Mouse (Mus musculus) lung, embryonic 16.5 days (tissue): ENCODE measurements around the gene Capn12. TPM values are rescaled to one million over a fixed set of nuclear protein-coding genes. Genes with fewer than 3 reads are reported as not detected.
"Not testable (repeated sequence)": the region's sequence is repeated elsewhere in the genome, so short reads cannot be mapped to it uniquely, and the experiment has no call there.

Source experiments
- ATAC-seq: fragments of 200-750 bp; cut with Nextera tagmentation; 2 replicates; pipeline ENCODE4 v1.8.0; 2017; ENCODE audit warnings: low read depth, mild to moderate bottlenecking, moderate library complexity
- H3K27ac ChIP-seq: fragments of 300-500 bp; sonication (generic); 2 replicates; pipeline ENCODE4 v1.5.1; 2014; ENCODE audit warnings: mild to moderate bottlenecking, control low read depth, low read length
- H3K27me3 ChIP-seq: fragments of 300-500 bp; sonication (generic); 2 replicates; pipeline ENCODE4 v1.6.1; 2014; ENCODE audit warnings: low read depth, low read length, mixed read lengths; ENCODE audit not compliant: control insufficient read depth, insufficient read depth
- H3K36me3 ChIP-seq: fragments of 300-500 bp; sonication (generic); 2 replicates; pipeline ENCODE4 v1.6.1; 2014; ENCODE audit warnings: low read length; ENCODE audit not compliant: control insufficient read depth, insufficient read depth
- H3K4me1 ChIP-seq: fragments of 300-500 bp; sonication (generic); replicated peaks from 2 replicates; pipeline ENCODE4 v1.6.1; 2014; ENCODE audit warnings: low read length, mixed read lengths; ENCODE audit not compliant: control insufficient read depth, insufficient read depth
- H3K4me2 ChIP-seq: fragments of 300-500 bp; sonication (generic); 2 replicates; pipeline ENCODE4 v1.6.1; 2014; ENCODE audit warnings: low read depth, low read length, control low read depth
- H3K4me3 ChIP-seq: fragments of 300-500 bp; sonication (generic); 2 replicates; pipeline ENCODE4 v1.5.1; 2014; ENCODE audit warnings: mild to moderate bottlenecking, low read length, control low read depth
- H3K9ac ChIP-seq: fragments of 300-500 bp; sonication (generic); 2 replicates; pipeline ENCODE4 v1.6.1; 2014; ENCODE audit warnings: low read length, control low read depth
- H3K9me3 ChIP-seq: fragments of 300-500 bp; sonication (generic); 2 replicates; pipeline ENCODE4 v1.6.1; 2016; ENCODE audit warnings: low read length; ENCODE audit not compliant: control insufficient read depth
- WGBS: fragments of 180-500 bp; shearing (Covaris S2); extraction: QIAGEN DNeasy Blood & Tissue Kit; methylation state at CpG from one replicate; pipeline ENCODE4 v1.1.7; 2014; 5-methylcytosine and 5-hydroxymethylcytosine counted together
- polyA plus RNA-seq: library from polyadenylated mRNA; unstranded; fragments of >200 nt; fragmentation: Nextera tagmentation; extraction: Ambion mirVana; gene quantifications from 2 replicates; pipeline ENCODE4 v1.2.1, GENCODE M21; 2015

Capn12 gene
- polyA plus RNA-seq, 1 experiment from 2014 or later, result 0.49 TPM

- H3K4me3 ChIP-seq, result no peak overlapping the region
- H3K4me1 ChIP-seq, result peaks cover 6% of the 10 kb centered on the region
Measured at GRCm38 (mm10) chr7:28860898-28861297, 20.3 kb upstream of the Capn12 start.

GRCm38 (mm10) chr7:28862817-28863499, 18.3 kb upstream of the Capn12 start:
- Histone ChIP-seq H3K27me3 (no peaks in the 10 kb centered on the region), H3K9me3 (no peaks in the 10 kb centered on the region), H3K4me2 (no peak overlapping the region), H3K4me1 (peaks cover 13% of the 10 kb centered on the region), H3K27ac (no peak overlapping the region), H3K9ac (no peak overlapping the region), H3K4me3 (no peak overlapping the region), H3K36me3 (no peaks in the 10 kb centered on the region)
- 72% methylated on average over 15 of the region's 15 CpGs for WGBS
- ATAC-seq, result no peak

More at GRCm38 (mm10) chr7:28860898-28861297, 20.3 kb upstream of the Capn12 start:
- WGBS, result 89% methylated on average over 6 of the region's 6 CpGs
- Histone ChIP-seq H3K27me3 (no peaks in the 10 kb centered on the region), H3K27ac (no peak overlapping the region), H3K4me2 (no peak overlapping the region), H3K9ac (no peak overlapping the region), H3K36me3 (no peaks in the 10 kb centered on the region), H3K9me3 (no peaks in the 10 kb centered on the region)
- no peak for ATAC-seq

- Histone ChIP-seq H3K9ac (no peak within 1 kb of the TSS), H3K4me2 (no peak within 1 kb of the TSS), H3K4me3 (no peak within 1 kb of the TSS), H3K27ac (no peak within 1 kb of the TSS), H3K4me1 (peaks cover 13% of the 10 kb centered on the region), H3K9me3 (no peaks in the 10 kb centered on the region), H3K27me3 (no peaks in the 10 kb centered on the region), H3K36me3 (no peaks in the 10 kb centered on the region)
- 72% methylated on average over 6 of the region's 6 CpGs for WGBS
- no peak for ATAC-seq
Measured at GRCm38 (mm10) chr7:28863540-28863939, 17.7 kb upstream of the Capn12 start, which contains the start of gene Lgals7. Gene Lgals7 (plus strand): TSS chr7:28863853.

- WGBS, result 33% methylated on average over 9 of the region's 9 CpGs
- no peak overlapping the region for H3K4me3 ChIP-seq
- no peaks in the 10 kb centered on the region for H3K36me3 ChIP-seq
- H3K4me1 ChIP-seq, result peaks cover 13% of the 10 kb centered on the region
- H3K4me2 ChIP-seq, result no peak overlapping the region
- H3K27me3 ChIP-seq, result no peaks in the 10 kb centered on the region
- H3K9ac ChIP-seq, result no peak overlapping the region
- no peak for ATAC-seq
- H3K27ac ChIP-seq, result no peak overlapping the region
- H3K9me3 ChIP-seq, result no peaks in the 10 kb centered on the region
Measured at GRCm38 (mm10) chr7:28864288-28864750, 16.9 kb upstream of the Capn12 start.

- Histone ChIP-seq H3K9ac (peak overlapping the region; percentile 57), H3K4me3 (peak overlapping the region; percentile 36), H3K9me3 (no peaks in the 10 kb centered on the region), H3K27me3 (no peaks in the 10 kb centered on the region), H3K4me1 (peaks cover 13% of the 10 kb centered on the region), H3K4me2 (peak overlapping the region; percentile 56), H3K36me3 (no peaks in the 10 kb centered on the region), H3K27ac (peak overlapping the region; percentile 43; the same call in 1 of the 2 replicates)
- peak; percentile 81 for ATAC-seq
- WGBS, result 35% methylated on average over 33 of the region's 33 CpGs
Measured at GRCm38 (mm10) chr7:28865481-28866300, 15.5 kb upstream of the Capn12 start.

- Histone ChIP-seq H3K36me3 (no peaks in the 10 kb centered on the region), H3K9ac (no peak overlapping the region), H3K27me3 (no peaks in the 10 kb centered on the region), H3K4me1 (peaks cover 13% of the 10 kb centered on the region), H3K27ac (no peak overlapping the region), H3K9me3 (no peaks in the 10 kb centered on the region), H3K4me2 (no peak overlapping the region), H3K4me3 (no peak overlapping the region)
- WGBS, result 89% methylated on average over 28 of the region's 28 CpGs
- no peak for ATAC-seq
Measured at GRCm38 (mm10) chr7:28866769-28867507, 14.3 kb upstream of the Capn12 start.

- H3K36me3 ChIP-seq, H3K27me3 ChIP-seq, H3K27ac ChIP-seq, H3K9me3 ChIP-seq: not testable (repeated sequence)
- WGBS, result 24% methylated on average over 23 of the region's 23 CpGs
- Histone ChIP-seq H3K4me2 (peak overlapping the region; percentile 45), H3K9ac (peak overlapping the region; percentile 53; the same call in 1 of the 2 replicates), H3K4me1 (peaks cover 13% of the 10 kb centered on the region), H3K4me3 (0 out of 2 replicates have a peak overlapping the region, but pooled peaks have one; percentile 18)
- ATAC-seq, result peak; percentile 51
Measured at GRCm38 (mm10) chr7:28867508-28868340, 13.5 kb upstream of the Capn12 start.

GRCm38 (mm10) chr7:28870901-28871664, 10.1 kb upstream of the Capn12 start:
- no peaks in the 10 kb centered on the region for H3K9me3 ChIP-seq
- ATAC-seq, result no peak
- no peaks in the 10 kb centered on the region for H3K27me3 ChIP-seq
- WGBS, result 80% methylated on average over 24 of the region's 24 CpGs
- H3K4me2 ChIP-seq, result no peak overlapping the region
- no peak overlapping the region for H3K27ac ChIP-seq
- no peak overlapping the region for H3K9ac ChIP-seq
- H3K4me3 ChIP-seq, result no peak overlapping the region
- H3K36me3 ChIP-seq, result no peaks in the 10 kb centered on the region
- H3K4me1 ChIP-seq, result peaks cover 5% of the 10 kb centered on the region
